ENCODE assay signal across 8 mouse cellular contexts in the genomic region with DNA sequence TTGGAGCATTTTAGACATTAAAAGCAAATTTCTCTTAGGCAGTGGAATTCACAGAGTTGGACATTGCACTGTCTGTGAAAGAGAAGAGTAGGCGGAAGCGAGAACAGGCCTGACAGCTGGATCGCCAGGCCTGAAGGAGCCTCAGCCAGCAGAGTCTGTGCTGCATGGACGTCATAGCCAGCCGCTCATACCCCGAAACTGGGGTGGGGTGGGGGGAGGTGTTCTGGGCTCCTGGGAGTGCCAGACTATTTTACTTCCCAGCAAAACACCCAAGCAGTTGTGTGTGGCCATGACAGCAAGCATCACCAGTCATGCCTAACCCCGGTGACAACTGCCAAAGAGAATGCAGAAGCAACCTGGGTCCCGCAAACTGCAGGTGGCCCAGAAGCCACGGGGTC. TPM values are rescaled to one million over a fixed set of nuclear protein-coding genes. Genes with fewer than 3 reads are reported as not detected.
DNase-seq lines count a peak whose midpoint lies in the region; ATAC-seq lines count a peak whose summit lies in the region.
"Had no signal": no experiment of that assay in that cellular context is flagged by ENCODE, and none has a peak within 500 bp of the region (broad histone marks: within the 10 kb centered on the region; RNA-seq: fewer than 3 reads in every experiment).

No protein-coding gene starts in this region.

- no peaks in the 10 kb centered on the region for H3K27me3 ChIP-seq in limb, embryonic 13.5 days
- no peaks in the 10 kb centered on the region for H3K27me3 ChIP-seq in limb, embryonic 10.5 days (ENCODE audit: low read depth, poor library complexity, severe bottlenecking)
- H3K27me3 ChIP-seq in stomach, embryonic 15.5 days (replicated peaks) = no peaks in the 10 kb centered on the region

- no peak overlapping the region for H3K4me3 ChIP-seq in limb, embryonic 13.5 days
- no peak overlapping the region for H3K4me3 ChIP-seq in limb, embryonic 10.5 days
- no peak overlapping the region for H3K4me3 ChIP-seq in stomach, embryonic 15.5 days (replicated peaks)
- H3K4me3 ChIP-seq: liver, embryonic 13.5 days had no signal

- H3K9ac ChIP-seq in limb, embryonic 13.5 days = no peak overlapping the region
- H3K9ac ChIP-seq in stomach, embryonic 15.5 days = no peak overlapping the region
- H3K9ac ChIP-seq: liver, embryonic 13.5 days had no signal

- H3K4me1 ChIP-seq in limb, embryonic 13.5 days = peaks cover 18% of the 10 kb centered on the region
- H3K4me1 ChIP-seq in limb, embryonic 10.5 days = peaks cover 12% of the 10 kb centered on the region; the same call in 1 of the 2 replicates
- H3K4me1 ChIP-seq in stomach, embryonic 15.5 days = 0 out of 2 replicates have a peak, but pooled peaks cover 4% of the 10 kb centered on the region
- H3K4me1 ChIP-seq: liver, embryonic 13.5 days had no signal

- WGBS in limb, embryonic 13.5 days = 73% methylated on average over 9 of the region's 9 CpGs
- 88% methylated on average over 9 of the region's 9 CpGs for WGBS in limb, embryonic 10.5 days
- WGBS in stomach, embryonic 15.5 days = 73% methylated on average over 9 of the region's 9 CpGs

- intact Hi-C loops in gastrocnemius, postnatal 14 days (cut with DNase I; ENCODE audit: low total_unique reads) = no loop called here
- intact Hi-C loops in left cerebral cortex, postnatal 36 days (cut with DNase I) = no loop called here

- no peaks in the 10 kb centered on the region for H3K36me3 ChIP-seq in limb, embryonic 13.5 days
- H3K36me3 ChIP-seq in limb, embryonic 10.5 days = no peaks in the 10 kb centered on the region
- no peaks in the 10 kb centered on the region for H3K36me3 ChIP-seq in stomach, embryonic 15.5 days
- H3K36me3 ChIP-seq: liver, embryonic 13.5 days had no signal

- peak overlapping the region; percentile 49; the same call in 1 of the 2 replicates for H3K27ac ChIP-seq in limb, embryonic 13.5 days
- no peak overlapping the region for H3K27ac ChIP-seq in limb, embryonic 10.5 days
- 0 out of 2 replicates have a peak overlapping the region, but pooled peaks have one; percentile 19 for H3K27ac ChIP-seq in stomach, embryonic 15.5 days
- H3K27ac ChIP-seq: liver, embryonic 13.5 days had no signal

- 0 out of 2 replicates have a peak, but pooled peaks have one; percentile 19 for ATAC-seq in limb, embryonic 13.5 days (ENCODE audit: low FRiP score, low read depth)
- ATAC-seq in stomach, embryonic 15.5 days (ENCODE audit: insufficient read depth, low FRiP score, low read depth) = no peak

- no peak for DNase-seq in limb, embryonic 10.5 days (ENCODE audit: low spot score)
- DNase-seq in gastrocnemius, postnatal 14 days = peak; percentile 50
- peak; percentile 61 to 71 for DNase-seq in left cerebral cortex, postnatal 36 days (ENCODE audit: low spot score in 2 of 2)
- DNase-seq in testis, postnatal 10 days (ENCODE audit: low spot score) = no peak
- DNase-seq in embryo, embryonic 11 days = no peak
- DNase-seq: liver, embryonic 13.5 days had no signal

- H3K9me3 ChIP-seq in limb, embryonic 13.5 days = no peaks in the 10 kb centered on the region
- no peaks in the 10 kb centered on the region for H3K9me3 ChIP-seq in limb, embryonic 10.5 days (replicated peaks)
- no peaks in the 10 kb centered on the region for H3K9me3 ChIP-seq in stomach, embryonic 15.5 days
- H3K9me3 ChIP-seq: liver, embryonic 13.5 days had no signal

- H3K4me2 ChIP-seq in limb, embryonic 13.5 days (replicated peaks) = no peak overlapping the region
- H3K4me2 ChIP-seq in stomach, embryonic 15.5 days = no peak overlapping the region
- H3K4me2 ChIP-seq: liver, embryonic 13.5 days had no signal

RNA-seq across cellular contexts. Expression of a gene that starts 16.9 kb away (rescaled TPM):
- polyA plus RNA-seq in limb, embryonic 13.5 days (2015; fragmentation: Nextera tagmentation; extraction: Ambion mirVana) = 31.2 and 33.1 TPM in 2 replicates
- polyA plus RNA-seq in limb, embryonic 10.5 days (2016; fragmentation: Nextera tagmentation; extraction: Ambion mirVana) = 35.8 and 38.8 TPM in 2 replicates
- 10 to 100 TPM; 12.7 to 14.6 TPM for total RNA-seq in gastrocnemius, postnatal 14 days (2021)
- total RNA-seq in left cerebral cortex, postnatal 36 days (2021) = 10 to 100 TPM; 69.0 to 71.7 TPM
- 19.9 and 21.0 TPM in 2 replicates for polyA plus RNA-seq in stomach, embryonic 15.5 days (2015; fragmentation: Nextera tagmentation; extraction: Ambion mirVana)

Comparison
In these comparisons a context has a peak if more than half of its experiments do, and no peak if none do; other contexts are left out.
1. DNase-seq: peak in gastrocnemius, postnatal 14 days (single experiment) and left cerebral cortex, postnatal 36 days (2 of 2); none in limb, embryonic 10.5 days (single experiment), testis, postnatal 10 days (single experiment) and embryo, embryonic 11 days (single experiment).